Mouse (Mus musculus) liver, embryonic 13.5 days (tissue): ENCODE results near the gene Iffo2. TPM values are rescaled to one million over a fixed set of nuclear protein-coding genes. Genes with fewer than 3 reads are reported as not detected.

Source experiments
- ATAC-seq: fragments of 200-750 bp; cut with Nextera tagmentation; 2 replicates; pipeline ENCODE4 v1.8.0; 2017; ENCODE audit warnings: low read depth, mild to moderate bottlenecking, moderate number of reproducible peaks, moderate library complexity
- DNase-seq: peaks from one replicate; pipeline ENCODE4 v3.0.0; 2022
- H3K27ac ChIP-seq: fragments of 300-500 bp; sonication (generic); 2 replicates; pipeline ENCODE4 v1.5.1; 2015; ENCODE audit warnings: moderate library complexity, mild to moderate bottlenecking, inconsistent platforms
- H3K27me3 ChIP-seq: fragments of 300-500 bp; sonication (generic); 2 replicates; pipeline ENCODE4 v1.6.1; 2015; ENCODE audit warnings: mild to moderate bottlenecking, inconsistent platforms
- H3K36me3 ChIP-seq: fragments of 300-500 bp; sonication (generic); 2 replicates; pipeline ENCODE4 v1.6.1; 2015; ENCODE audit warnings: mild to moderate bottlenecking, inconsistent platforms
- H3K4me1 ChIP-seq: fragments of 300-500 bp; sonication (generic); replicated peaks from 2 replicates; pipeline ENCODE4 v1.6.1; 2015; ENCODE audit warnings: inconsistent platforms
- H3K4me2 ChIP-seq: fragments of 300-500 bp; sonication (generic); 2 replicates; pipeline ENCODE4 v1.6.1; 2015; ENCODE audit warnings: inconsistent platforms, mild to moderate bottlenecking, moderate library complexity
- H3K4me3 ChIP-seq: fragments of 300-500 bp; sonication (generic); replicated peaks from 2 replicates; pipeline ENCODE4 v1.5.1; 2015; ENCODE audit warnings: mild to moderate bottlenecking, inconsistent platforms
- H3K9ac ChIP-seq: fragments of 300-500 bp; sonication (generic); 2 replicates; pipeline ENCODE4 v1.6.1; 2015; ENCODE audit warnings: mild to moderate bottlenecking, inconsistent platforms
- H3K9me3 ChIP-seq: fragments of 300-500 bp; sonication (generic); replicated peaks from 2 replicates; pipeline ENCODE4 v1.6.1; 2016; ENCODE audit warnings: inconsistent platforms
- WGBS: fragments of 180-500 bp; shearing (Covaris S2); methylation state at CpG from one replicate; pipeline ENCODE4 v1.1.7; 2015; ENCODE audit not compliant: insufficient replicate concordance; 5-methylcytosine and 5-hydroxymethylcytosine counted together
- polyA plus RNA-seq: library from polyadenylated mRNA; unstranded; fragments of >200 nt; fragmentation: Nextera tagmentation; extraction: Ambion mirVana; gene quantifications from 2 replicates; pipeline ENCODE4 v1.2.1, GENCODE M21; 2015

Iffo2 gene
- polyA plus RNA-seq, 1 experiment from 2014 or later, result 1.0 TPM

GRCm38 (mm10) chr4:139493227-139494025, 36.9 kb upstream of the Iffo2 start:
- Histone ChIP-seq H3K27me3 (no peaks in the 10 kb centered on the region), H3K4me2 (no peak overlapping the region)
- ATAC-seq, result no peak

GRCm38 (mm10) chr4:139500814-139501213, 29.5 kb upstream of the Iffo2 start:
- Histone ChIP-seq H3K27ac (no peak overlapping the region), H3K9me3 (0 out of 2 replicates have a peak, but pooled peaks cover 2% of the 10 kb centered on the region), H3K36me3 (no peaks in the 10 kb centered on the region), H3K9ac (no peak overlapping the region), H3K4me1 (no peaks in the 10 kb centered on the region), H3K4me3 (no peak overlapping the region), H3K27me3 (no peaks in the 10 kb centered on the region), H3K4me2 (no peak overlapping the region)
- DNase-seq (no peak), ATAC-seq (no peak)
- 67% methylated on average over 14 of the region's 14 CpGs for WGBS

More at GRCm38 (mm10) chr4:139493227-139494025, 36.9 kb upstream of the Iffo2 start:
- WGBS, result 37% methylated on average over 9 of the region's 9 CpGs
- 0 out of 2 replicates have a peak, but pooled peaks cover 3% of the 10 kb centered on the region for H3K4me1 ChIP-seq
- H3K27ac ChIP-seq, result no peak overlapping the region
- peaks cover 33% of the 10 kb centered on the region for H3K36me3 ChIP-seq
- H3K9me3 ChIP-seq, result no peaks in the 10 kb centered on the region
- no peak overlapping the region for H3K9ac ChIP-seq
- H3K4me3 ChIP-seq, result no peak overlapping the region
- peak; percentile 15 for DNase-seq

GRCm38 (mm10) chr4:139501702-139502101, 28.6 kb upstream of the Iffo2 start:
- no peak for DNase-seq
- H3K4me2 ChIP-seq, result no peak overlapping the region
- no peaks in the 10 kb centered on the region for H3K27me3 ChIP-seq
- WGBS, result 66% methylated on average over 6 of the region's 6 CpGs
- H3K4me1 ChIP-seq, result no peaks in the 10 kb centered on the region
- no peak overlapping the region for H3K9ac ChIP-seq
- H3K9me3 ChIP-seq, result 0 out of 2 replicates have a peak, but pooled peaks cover 2% of the 10 kb centered on the region
- no peak overlapping the region for H3K4me3 ChIP-seq
- H3K27ac ChIP-seq, result no peak overlapping the region
- no peak for ATAC-seq
- H3K36me3 ChIP-seq, result no peaks in the 10 kb centered on the region

DNA sequence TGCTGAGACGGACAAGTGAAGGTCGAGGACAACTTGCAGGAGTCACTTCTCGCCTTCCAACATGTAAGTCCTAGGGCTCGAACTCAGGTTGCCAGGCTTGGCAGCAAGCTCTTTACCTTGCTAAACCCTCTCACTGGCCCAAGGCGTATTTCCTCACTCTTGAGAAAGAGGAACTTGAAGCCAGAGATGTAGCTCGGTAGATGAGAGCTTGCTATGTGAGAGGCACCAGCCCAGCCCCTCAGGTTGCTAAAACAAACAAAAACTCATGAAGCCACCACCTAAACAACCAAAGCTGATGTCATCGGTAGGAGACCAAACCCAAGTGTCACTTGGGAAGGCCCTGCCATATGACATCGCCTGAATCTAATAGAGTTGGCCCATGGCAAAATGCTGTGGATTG, 26.4 kb upstream of the Iffo2 start:
- WGBS, result 59% methylated on average over 8 of the region's 8 CpGs
- H3K36me3 ChIP-seq, result no peaks in the 10 kb centered on the region
- H3K4me1 ChIP-seq, result no peaks in the 10 kb centered on the region
- ATAC-seq, result no peak
- no peak overlapping the region for H3K9ac ChIP-seq
- H3K4me3 ChIP-seq, result no peak overlapping the region
- no peak for DNase-seq
- H3K27me3 ChIP-seq, result no peaks in the 10 kb centered on the region
- no peak overlapping the region for H3K4me2 ChIP-seq
- H3K9me3 ChIP-seq, result 0 out of 2 replicates have a peak, but pooled peaks cover 2% of the 10 kb centered on the region
- no peak overlapping the region for H3K27ac ChIP-seq

DNA sequence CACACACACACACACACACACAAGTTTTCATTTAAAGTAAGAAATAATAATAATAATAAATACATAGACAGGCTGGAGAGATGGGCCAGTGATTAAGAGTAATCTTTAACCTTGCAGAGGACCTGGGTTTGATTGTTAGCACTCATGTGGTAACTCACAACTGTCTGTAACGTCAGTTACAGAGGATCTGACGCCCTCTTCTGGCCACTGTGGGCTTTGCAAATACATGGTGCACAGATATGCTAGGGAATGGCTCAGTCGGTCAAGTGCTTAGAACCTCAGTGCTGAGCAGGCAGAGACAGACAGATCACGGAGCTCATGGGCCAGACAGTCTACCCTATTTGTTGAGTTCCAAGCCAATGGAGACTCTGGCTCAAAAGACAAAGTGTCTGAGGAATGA, 24.6 kb upstream of the Iffo2 start:
- no peak overlapping the region for H3K4me2 ChIP-seq
- no peak overlapping the region for H3K9ac ChIP-seq
- H3K4me1 ChIP-seq, result no peaks in the 10 kb centered on the region
- 61% methylated on average over 4 of the region's 4 CpGs for WGBS
- DNase-seq (no peak), ATAC-seq (no peak)
- H3K36me3 ChIP-seq, result no peaks in the 10 kb centered on the region
- 0 out of 2 replicates have a peak, but pooled peaks cover 2% of the 10 kb centered on the region for H3K9me3 ChIP-seq
- H3K27me3 ChIP-seq, result no peaks in the 10 kb centered on the region
- H3K27ac ChIP-seq, result no peak overlapping the region
- no peak overlapping the region for H3K4me3 ChIP-seq

DNA sequence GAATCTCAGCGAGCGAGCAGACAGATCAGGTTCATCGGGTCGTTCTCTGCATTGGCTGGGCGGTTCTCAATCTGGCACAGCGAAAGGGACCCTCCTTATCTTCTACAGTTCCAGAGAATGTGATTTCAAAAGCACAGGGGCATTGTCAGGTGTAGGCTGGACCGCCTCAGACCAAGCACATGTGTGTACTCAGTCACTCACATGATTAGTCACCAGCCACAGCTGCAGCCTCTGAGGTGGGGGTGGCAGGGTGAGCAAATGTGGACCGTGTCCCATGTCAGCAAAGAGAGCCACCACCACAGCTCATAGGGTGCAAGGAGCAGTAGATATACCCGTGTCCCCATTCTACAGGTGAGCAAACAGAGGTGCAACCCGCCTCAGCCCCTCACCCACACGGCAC, 23.6 kb upstream of the Iffo2 start:
- no peak for ATAC-seq
- Histone ChIP-seq H3K9ac (no peak overlapping the region), H3K36me3 (no peaks in the 10 kb centered on the region), H3K9me3 (0 out of 2 replicates have a peak, but pooled peaks cover 2% of the 10 kb centered on the region), H3K4me1 (no peaks in the 10 kb centered on the region), H3K27me3 (no peaks in the 10 kb centered on the region), H3K4me2 (no peak overlapping the region), H3K27ac (no peak overlapping the region), H3K4me3 (no peak overlapping the region)
- WGBS, result 73% methylated on average over 11 of the region's 11 CpGs
- DNase-seq, result no peak

DNA sequence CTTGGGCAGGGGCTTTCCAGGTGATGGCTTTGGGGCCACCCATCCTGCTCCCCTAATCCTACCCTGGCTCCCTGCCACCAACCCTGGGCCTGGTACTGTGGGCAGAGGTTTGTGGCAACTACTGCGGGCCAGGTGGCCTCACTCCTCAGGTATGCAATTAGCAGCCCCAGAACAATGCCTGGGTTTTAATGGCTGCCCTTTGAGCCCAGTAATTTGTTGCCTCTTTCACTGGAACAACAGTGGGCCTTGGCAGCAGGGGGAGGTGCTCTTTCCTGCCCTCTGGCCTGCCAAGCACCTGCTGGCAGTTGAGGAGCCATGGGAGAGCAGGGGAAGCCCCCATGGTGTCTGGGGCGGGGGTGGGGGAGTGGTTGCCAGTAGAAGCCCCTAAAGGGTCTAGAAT, 21.3 kb upstream of the Iffo2 start:
- H3K36me3 ChIP-seq, result no peaks in the 10 kb centered on the region
- 55% methylated on average over 2 of the region's 2 CpGs for WGBS

DNA sequence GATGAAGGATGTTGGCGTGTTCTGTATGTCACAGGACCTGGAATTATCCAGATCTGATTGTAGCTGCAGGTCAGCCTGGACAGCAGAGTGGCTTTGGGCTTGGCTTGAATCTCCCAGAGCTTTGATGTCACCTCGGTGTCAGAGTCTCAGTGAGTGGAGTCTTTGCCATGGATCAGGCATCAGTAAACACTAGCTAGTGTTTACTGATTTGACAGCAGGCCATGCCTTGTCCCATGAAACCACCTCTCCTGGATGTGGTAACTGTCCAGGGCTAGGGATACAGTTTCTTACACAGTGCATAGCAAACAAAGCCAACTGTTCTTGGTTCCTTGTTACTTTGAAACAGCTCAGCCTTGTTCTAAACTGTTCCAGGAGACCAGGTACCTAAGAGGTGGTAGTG, 18.8 kb upstream of the Iffo2 start:
- Histone ChIP-seq H3K4me3 (no peak overlapping the region), H3K9me3 (no peaks in the 10 kb centered on the region), H3K4me2 (no peak overlapping the region), H3K9ac (no peak overlapping the region), H3K27me3 (no peaks in the 10 kb centered on the region), H3K27ac (no peak overlapping the region), H3K36me3 (no peaks in the 10 kb centered on the region), H3K4me1 (peaks cover 8% of the 10 kb centered on the region)
- DNase-seq, result no peak
- no peak for ATAC-seq
- WGBS, result 62% methylated on average over 2 of the region's 2 CpGs

More for the DNA sequence above, 21.3 kb upstream of the Iffo2 start:
- H3K9me3 ChIP-seq, result 0 out of 2 replicates have a peak, but pooled peaks cover 2% of the 10 kb centered on the region
- DNase-seq (no peak), ATAC-seq (no peak)
- no peak overlapping the region for H3K9ac ChIP-seq
- no peak overlapping the region for H3K27ac ChIP-seq
- H3K4me1 ChIP-seq, result peaks cover 8% of the 10 kb centered on the region
- H3K27me3 ChIP-seq, result no peaks in the 10 kb centered on the region
- H3K4me3 ChIP-seq, result no peak overlapping the region
- H3K4me2 ChIP-seq, result no peak overlapping the region

DNA sequence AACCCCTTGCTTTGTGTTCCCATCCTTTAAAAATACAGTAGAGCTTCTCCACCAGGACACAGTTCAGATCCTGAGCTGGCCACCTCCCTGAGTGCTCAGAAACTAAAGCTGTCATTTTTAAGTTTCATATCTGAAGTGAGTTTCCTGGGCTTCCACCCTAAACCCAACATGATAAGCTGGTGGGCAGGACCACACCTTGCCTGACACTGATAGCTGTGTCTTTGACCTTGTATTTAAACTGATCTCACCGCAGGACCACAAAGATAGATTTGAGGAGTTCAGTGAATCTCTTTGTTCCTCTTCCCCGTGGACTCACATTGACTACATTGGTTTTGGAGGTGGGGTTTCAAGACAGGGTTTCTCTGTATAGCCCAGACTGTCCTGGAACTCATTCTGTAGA, 17.4 kb upstream of the Iffo2 start:
- Histone ChIP-seq H3K9ac (no peak overlapping the region), H3K9me3 (no peaks in the 10 kb centered on the region), H3K27me3 (no peaks in the 10 kb centered on the region), H3K27ac (no peak overlapping the region), H3K4me1 (peaks cover 8% of the 10 kb centered on the region), H3K36me3 (no peaks in the 10 kb centered on the region), H3K4me2 (no peak overlapping the region), H3K4me3 (no peak overlapping the region)
- ATAC-seq (peak; percentile 36; the same call in 1 of the 2 replicates), DNase-seq (no peak)
- WGBS, result 22% methylated on average over 2 of the region's 2 CpGs

GRCm38 (mm10) chr4:139519221-139519620, 11.1 kb upstream of the Iffo2 start:
- 52% methylated on average over 6 of the region's 6 CpGs for WGBS
- H3K9me3 ChIP-seq, result no peaks in the 10 kb centered on the region
- H3K9ac ChIP-seq, result no peak overlapping the region
- H3K36me3 ChIP-seq, result no peaks in the 10 kb centered on the region
- no peak for DNase-seq
- H3K27ac ChIP-seq, result no peak overlapping the region
- H3K4me2 ChIP-seq, result no peak overlapping the region
- no peaks in the 10 kb centered on the region for H3K27me3 ChIP-seq
- peaks cover 5% of the 10 kb centered on the region for H3K4me1 ChIP-seq
- no peak for ATAC-seq
- H3K4me3 ChIP-seq, result no peak overlapping the region

- DNase-seq (no peak), ATAC-seq (no peak)
- Histone ChIP-seq H3K9me3 (no peaks in the 10 kb centered on the region), H3K36me3 (no peaks in the 10 kb centered on the region), H3K9ac (no peak overlapping the region), H3K4me2 (no peak overlapping the region), H3K4me3 (no peak overlapping the region), H3K27ac (no peak overlapping the region), H3K4me1 (peaks cover 5% of the 10 kb centered on the region), H3K27me3 (no peaks in the 10 kb centered on the region)
- WGBS, result 67% methylated on average over 10 of the region's 10 CpGs
These were observed 8.4 kb upstream of the Iffo2 start for GRCm38 (mm10) chr4:139521926-139522325.

GRCm38 (mm10) chr4:139526475-139526874, 3.9 kb upstream of the Iffo2 start:
- Histone ChIP-seq H3K27ac (no peak overlapping the region), H3K27me3 (no peaks in the 10 kb centered on the region), H3K9ac (no peak overlapping the region), H3K9me3 (no peaks in the 10 kb centered on the region), H3K4me1 (no peaks in the 10 kb centered on the region), H3K36me3 (no peaks in the 10 kb centered on the region), H3K4me2 (no peak overlapping the region), H3K4me3 (no peak overlapping the region)
- WGBS, result 65% methylated on average over 12 of the region's 12 CpGs
- ATAC-seq (no peak), DNase-seq (no peak)
